12 mouse cellular contexts compared by ENCODE assay signal in genomic region chr1:60016136-60016611, GRCm38 (mm10). TPM values are rescaled to one million over a fixed set of nuclear protein-coding genes. Genes with fewer than 3 reads are reported as not detected.
DNase-seq lines count a peak whose midpoint lies in the region; ATAC-seq and TF ChIP-seq lines count a peak whose summit lies in the region.
"Had no signal": no experiment of that assay in that cellular context is flagged by ENCODE, and none has a peak within 500 bp of the region (broad histone marks: within the 10 kb centered on the region; RNA-seq: fewer than 3 reads in every experiment).

No protein-coding gene starts in this region.

- peak; percentile 21 to 41 for DNase-seq in adrenal gland, adult (ENCODE audit: inconsistent age in 2 of 2, low spot score in 1 of 2)
- no peak for DNase-seq in adrenal gland, postnatal 14 days
- peak; percentile 47 for DNase-seq in lung, postnatal 25 days (ENCODE audit: low spot score)
- no peak for DNase-seq in lung, postnatal 4 days
- DNase-seq in lung, postnatal 36 days, result peak; percentile 58
- DNase-seq: kidney, adult 11 months; right cerebral cortex, postnatal 4 days had no signal

- no peak for TF ChIP-seq POLR2A in bone marrow, adult 2 months (IDR thresholded peaks at IDR 0.05; ENCODE audit: borderline replicate concordance, control insufficient read depth, low read depth, low read length)

- no peaks in the 10 kb centered on the region for H3K36me3 ChIP-seq in hindbrain, embryonic 12.5 days
- no peaks in the 10 kb centered on the region for H3K36me3 ChIP-seq in midbrain, embryonic 13.5 days
- H3K36me3 ChIP-seq: neural tube, embryonic 13.5 days had no signal

- H3K4me3 ChIP-seq in bone marrow, adult 2 months (replicated peaks; ENCODE audit: control insufficient read depth, low read depth, low read length), result peak overlapping the region; percentile 2
- H3K4me3 ChIP-seq in hindbrain, embryonic 12.5 days, result no peak overlapping the region
- H3K4me3 ChIP-seq in midbrain, embryonic 13.5 days (replicated peaks), result no peak overlapping the region
- H3K4me3 ChIP-seq: left cerebral cortex, adult 2 months; neural tube, embryonic 13.5 days had no signal

- H3K4me2 ChIP-seq in hindbrain, embryonic 12.5 days (replicated peaks), result no peak overlapping the region
- H3K4me2 ChIP-seq in midbrain, embryonic 13.5 days (replicated peaks), result no peak overlapping the region
- H3K4me2 ChIP-seq: neural tube, embryonic 13.5 days had no signal

- ATAC-seq in hindbrain, embryonic 12.5 days (ENCODE audit: low FRiP score), result no peak
- no peak for ATAC-seq in midbrain, embryonic 13.5 days

- no peak for TF ChIP-seq CTCF in bone marrow, adult 2 months (IDR thresholded peaks at IDR 0.05; ENCODE audit: control insufficient read depth, insufficient read depth, low read length)

- peaks cover 2% of the 10 kb centered on the region for H3K4me1 ChIP-seq in bone marrow, adult 2 months (ENCODE audit: control insufficient read depth, insufficient read depth, low read length)
- H3K4me1 ChIP-seq in hindbrain, embryonic 12.5 days, result no peaks in the 10 kb centered on the region
- H3K4me1 ChIP-seq in midbrain, embryonic 13.5 days (replicated peaks), result no peaks in the 10 kb centered on the region

- H3K27ac ChIP-seq in bone marrow, adult 2 months (ENCODE audit: control insufficient read depth, insufficient read depth, low read depth, low read length, poor library complexity), result no peak overlapping the region; the same call in 1 of the 2 replicates
- H3K27ac ChIP-seq in hindbrain, embryonic 12.5 days, result no peak overlapping the region
- H3K27ac ChIP-seq in midbrain, embryonic 13.5 days, result no peak overlapping the region
- H3K27ac ChIP-seq: left cerebral cortex, adult 2 months; neural tube, embryonic 13.5 days had no signal

- no peak overlapping the region for H3K9ac ChIP-seq in hindbrain, embryonic 12.5 days
- no peak overlapping the region for H3K9ac ChIP-seq in midbrain, embryonic 13.5 days (replicated peaks)
- H3K9ac ChIP-seq: neural tube, embryonic 13.5 days had no signal

- 3% methylated on average over 5 of the region's 5 CpGs for WGBS in bone marrow, adult 2 months
- 70% methylated on average over 5 of the region's 5 CpGs for WGBS in hindbrain, embryonic 12.5 days
- WGBS in midbrain, embryonic 13.5 days, result 82% methylated on average over 5 of the region's 5 CpGs

- no peaks in the 10 kb centered on the region for H3K27me3 ChIP-seq in hindbrain, embryonic 12.5 days
- H3K27me3 ChIP-seq in midbrain, embryonic 13.5 days, result no peaks in the 10 kb centered on the region
- H3K27me3 ChIP-seq: neural tube, embryonic 13.5 days had no signal

- H3K9me3 ChIP-seq in hindbrain, embryonic 12.5 days (replicated peaks), result no peaks in the 10 kb centered on the region
- no peaks in the 10 kb centered on the region for H3K9me3 ChIP-seq in midbrain, embryonic 13.5 days
- H3K9me3 ChIP-seq: neural tube, embryonic 13.5 days had no signal

RNA-seq across cellular contexts. Expression of gene Ica1l, which starts 26.8 kb away (rescaled TPM):
- total RNA-seq in adrenal gland, postnatal 14 days (2021), result 1.7 and 2.1 TPM in 2 replicates
- not detected in 2 replicates for polyA plus RNA-seq in bone marrow, adult 2 months (2011; ENCODE audit: insufficient read depth, insufficient read length, low replicate concordance, missing spikeins)
- 11.5 and 11.7 TPM in 2 replicates for polyA plus RNA-seq in hindbrain, embryonic 12.5 days (2016; fragmentation: Nextera tagmentation; extraction: Ambion mirVana)
- polyA plus RNA-seq in midbrain, embryonic 13.5 days (2015; fragmentation: Nextera tagmentation; extraction: Ambion mirVana), result 19.7 and 20.2 TPM in 2 replicates

Comparison
In these comparisons a context has a peak if more than half of its experiments do, and no peak if none do; other contexts are left out.
1. DNase-seq: peak in adrenal gland, adult (2 of 2), lung, postnatal 25 days (single experiment) and lung, postnatal 36 days (single experiment); none in adrenal gland, postnatal 14 days (single experiment) and lung, postnatal 4 days (0 of 2).